Mouse (Mus musculus) testis, adult 2 months (tissue): ENCODE results near the gene Ankmy2. TPM values are rescaled to one million over a fixed set of nuclear protein-coding genes. Genes with fewer than 3 reads are reported as not detected.

Experiments used
- H3K27ac ChIP-seq: fragments of 200-500 bp; 2 replicates; pipeline ENCODE4 v1.5.1; 2012; ENCODE audit warnings: low read depth, low read length; ENCODE audit not compliant: control insufficient read depth, insufficient read depth
- H3K27me3 ChIP-seq: fragments of 200-500 bp; 2 replicates; pipeline ENCODE4 v1.6.1; 2012; ENCODE audit warnings: mild to moderate bottlenecking, low read length, moderate library complexity; ENCODE audit not compliant: control insufficient read depth, insufficient read depth
- H3K36me3 ChIP-seq: fragments of 200-500 bp; 2 replicates; pipeline ENCODE4 v1.6.1; 2012; ENCODE audit warnings: mild to moderate bottlenecking, low read length; ENCODE audit not compliant: control insufficient read depth, insufficient read depth
- H3K4me1 ChIP-seq: fragments of 200-500 bp; 2 replicates; pipeline ENCODE4 v1.6.1; 2012; ENCODE audit warnings: low read length; ENCODE audit not compliant: control insufficient read depth, insufficient read depth
- H3K4me3 ChIP-seq: fragments of 200-500 bp; 2 replicates; pipeline ENCODE4 v1.5.1; 2012; ENCODE audit warnings: low read depth, mild to moderate bottlenecking, low read length, moderate library complexity, mixed read lengths; ENCODE audit not compliant: control insufficient read depth
- CTCF ChIP-seq: fragments of 200-500 bp; IDR thresholded peaks from 2 replicates; pipeline ENCODE4 v1.5.1; 2012; ENCODE audit warnings: low read depth, mild to moderate bottlenecking, inconsistent platforms, low read length, moderate library complexity; ENCODE audit not compliant: control insufficient read depth, insufficient read depth, insufficient replicate concordance
- POLR2A ChIP-seq: fragments of 200-500 bp; IDR thresholded peaks from 2 replicates; pipeline ENCODE4 v1.6.1; 2012; ENCODE audit warnings: low read depth, mild to moderate bottlenecking, inconsistent platforms, low read length, moderate library complexity; ENCODE audit not compliant: control insufficient read depth
- polyA plus RNA-seq: library from polyadenylated mRNA; depleted of rRNA; stranded (reverse); fragments of >200 nt; gene quantifications from 2 replicates; pipeline ENCODE4 v1.2.3, GENCODE M21; 2012; rRNA removed

Gene Ankmy2
- polyA plus RNA-seq, 1 experiment, result 1.4 TPM

GRCm38 (mm10) chr12:36215149-36215480 is 58.2 kb downstream of the Ankmy2 start:
- no peak for TF ChIP-seq POLR2A
- TF ChIP-seq CTCF, result peak; percentile 49; the same call in 1 of the 2 replicates

GRCm38 (mm10) chr12:36216230-36216629 is 59.3 kb downstream of the Ankmy2 start:
- Histone ChIP-seq H3K27me3 (no peaks in the 10 kb centered on the region), H3K4me1 (no peaks in the 10 kb centered on the region), H3K27ac (no peak overlapping the region), H3K4me3 (peak overlapping the region; percentile 76), H3K36me3 (no peaks in the 10 kb centered on the region)
- no peak for TF ChIP-seq POLR2A
- TF ChIP-seq CTCF, result no peak

More at GRCm38 (mm10) chr12:36215149-36215480, 58.2 kb downstream of the Ankmy2 start:
- H3K27ac ChIP-seq, result no peak overlapping the region
- no peaks in the 10 kb centered on the region for H3K36me3 ChIP-seq
- no peaks in the 10 kb centered on the region for H3K27me3 ChIP-seq
- H3K4me3 ChIP-seq, result no peak overlapping the region
- H3K4me1 ChIP-seq, result no peaks in the 10 kb centered on the region

- TF ChIP-seq CTCF, result no peak
- TF ChIP-seq POLR2A, result no peak
- H3K27me3 ChIP-seq, result no peaks in the 10 kb centered on the region
- peak overlapping the region; percentile 76; the same call in 1 of the 2 replicates for H3K4me3 ChIP-seq
- no peaks in the 10 kb centered on the region for H3K4me1 ChIP-seq
- H3K27ac ChIP-seq, result no peak overlapping the region
- no peaks in the 10 kb centered on the region for H3K36me3 ChIP-seq
Measured at GRCm38 (mm10) chr12:36216905-36217304, 60.0 kb downstream of the Ankmy2 start.

DNA sequence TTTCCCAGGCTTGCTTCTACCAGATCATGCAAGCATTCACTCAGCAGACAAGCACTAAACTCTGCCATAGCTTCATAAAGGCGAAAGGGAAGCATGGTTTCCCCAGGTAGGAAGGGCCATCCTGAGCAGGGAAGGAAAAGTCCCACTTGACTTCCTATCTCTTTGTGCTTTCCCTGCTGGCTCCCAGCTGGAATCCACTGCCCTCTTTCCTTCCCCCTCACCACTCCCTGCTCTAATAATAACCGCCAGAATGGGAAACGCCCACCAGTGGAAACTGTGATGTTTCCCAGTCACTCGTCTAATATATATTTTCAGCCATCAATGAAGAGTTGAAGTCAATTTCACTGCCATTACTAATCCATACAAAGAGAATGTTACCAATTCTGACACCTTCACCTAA is 67.5 kb downstream of the Ankmy2 start:
- Histone ChIP-seq H3K36me3 (no peaks in the 10 kb centered on the region), H3K27me3 (no peaks in the 10 kb centered on the region), H3K27ac (no peak overlapping the region), H3K4me3 (no peak overlapping the region), H3K4me1 (no peaks in the 10 kb centered on the region)
- TF ChIP-seq CTCF, result no peak
- no peak for TF ChIP-seq POLR2A

DNA sequence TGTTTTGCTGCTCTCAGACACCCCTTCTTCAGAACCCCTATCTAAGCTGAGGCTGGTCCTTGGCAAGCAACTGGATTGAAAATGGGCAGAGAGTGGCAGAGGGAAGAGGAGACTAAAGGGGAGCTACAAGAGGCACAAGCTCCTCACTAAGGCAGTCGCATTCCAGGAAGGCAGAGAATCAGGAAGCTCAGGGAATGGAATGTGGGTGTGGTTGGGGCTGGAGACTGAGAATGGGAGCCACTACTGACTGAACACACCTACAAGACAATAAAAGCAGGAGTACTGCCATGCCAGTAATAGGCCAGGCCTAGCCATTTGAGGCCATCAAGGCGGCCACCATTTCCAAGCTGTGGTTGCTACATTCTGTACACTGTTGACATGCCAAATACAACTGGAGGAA is 74.5 kb downstream of the Ankmy2 start:
- Histone ChIP-seq H3K4me3 (no peak overlapping the region), H3K4me1 (no peaks in the 10 kb centered on the region), H3K27ac (no peak overlapping the region), H3K36me3 (no peaks in the 10 kb centered on the region), H3K27me3 (no peaks in the 10 kb centered on the region)
- TF ChIP-seq POLR2A (no peak), CTCF (no peak)

DNA sequence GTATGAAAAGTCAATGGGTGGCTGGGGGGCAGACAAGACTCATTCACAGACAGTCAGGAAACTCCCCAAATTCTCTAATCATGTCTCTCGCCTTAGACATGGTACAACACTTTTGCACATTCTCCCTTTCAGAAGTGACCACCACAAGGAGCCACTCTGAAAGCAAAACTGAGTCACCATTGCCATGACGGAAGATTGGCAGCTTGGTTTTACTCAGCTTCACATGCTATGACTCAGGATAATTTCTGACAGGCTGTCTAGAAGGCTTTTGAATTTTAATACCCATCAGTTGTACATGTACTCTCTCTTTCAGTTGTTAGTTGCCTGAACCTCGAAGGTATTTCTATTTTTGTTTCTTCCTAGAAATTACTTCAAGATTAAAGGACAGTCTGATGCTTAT is 84.3 kb downstream of the Ankmy2 start:
- TF ChIP-seq POLR2A, result no peak
- TF ChIP-seq CTCF, result no peak
- H3K36me3 ChIP-seq, result no peaks in the 10 kb centered on the region
- H3K27me3 ChIP-seq, result no peaks in the 10 kb centered on the region
- no peaks in the 10 kb centered on the region for H3K4me1 ChIP-seq
- H3K27ac ChIP-seq, result no peak overlapping the region
- no peak overlapping the region for H3K4me3 ChIP-seq

Other genes starting within 250 kb of the Ankmy2 start
- gene Agr3, start 231.5 kb upstream of the Ankmy2 start, polyA plus RNA-seq, result 1.9 and 2.2 TPM in 2 replicates
- gene Agr2, start 164.2 kb upstream of the Ankmy2 start, polyA plus RNA-seq, result 0.24 TPM in 1 of 2 replicates, not detected in the other
- gene Tspan13, start 114.6 kb upstream of the Ankmy2 start, polyA plus RNA-seq, result 12.0 and 13.5 TPM in 2 replicates
- gene Bzw2, start 966 bp downstream of the Ankmy2 start, polyA plus RNA-seq, result 1.3 and 2.2 TPM in 2 replicates
- 23.4 and 27.1 TPM in 2 replicates for gene Lrrc72, start 96.3 kb downstream of the Ankmy2 start, polyA plus RNA-seq
- gene Sostdc1, start 157.0 kb downstream of the Ankmy2 start, polyA plus RNA-seq, result 1.6 TPM in 2 replicates
- 1.5 and 1.8 TPM in 2 replicates for gene Ispd, start 224.3 kb downstream of the Ankmy2 start, polyA plus RNA-seq
- gene D630036H23Rik, start 225.1 kb downstream of the Ankmy2 start, polyA plus RNA-seq, result 0.37 and 0.72 TPM in 2 replicates